Mouse (Mus musculus): ENCODE measurements at regions not wholly inside any gene's neighbourhood (a gene's known extent, or its start where the extent isn't known, plus 50 kb on each side); places are given as distances from the start of the nearest gene placed in this dataset.

GRCm38 (mm10) chr1:63851476-63852094 is 82.5 kb upstream of the 4933402D24Rik start:
- no peak for TF ChIP-seq CTCF (IDR thresholded peaks at IDR 0.05; ENCODE audit: low read depth)
- Histone ChIP-seq H3K4me1 (ENCODE audit: insufficient read depth, low read length) (no peaks in the 10 kb centered on the region), H3K27me3 (ENCODE audit: insufficient read depth, low read length) (no peaks in the 10 kb centered on the region), H3K27ac (no peak overlapping the region), H3K9me3 (ENCODE audit: low read length) (no peaks in the 10 kb centered on the region), H3K9ac (replicated peaks; ENCODE audit: low read length) (no peak overlapping the region), H3K4me3 (ENCODE audit: low read length) (no peak overlapping the region), H3K4me2 (ENCODE audit: low read depth, low read length) (no peak overlapping the region), H3K36me3 (ENCODE audit: insufficient read depth, low read length) (no peaks in the 10 kb centered on the region)
- ATAC-seq (0 out of 2 replicates have a peak, but pooled peaks have one; percentile 35), DNase-seq (ENCODE audit: low spot score) (peak; percentile 67)
- 37% methylated on average over 4 of the region's 4 CpGs for WGBS

GRCm38 (mm10) chr1:63850262-63850661 is 81.2 kb upstream of the 4933402D24Rik start:
- no peak overlapping the region for H3K27ac ChIP-seq
- no peak for DNase-seq (ENCODE audit: low spot score)
- TF ChIP-seq CTCF (IDR thresholded peaks at IDR 0.05; ENCODE audit: low read depth): no peak

GRCm38 (mm10) chr1:63828174-63828844 is 59.2 kb upstream of the 4933402D24Rik start:
- no peak for TF ChIP-seq CTCF (IDR thresholded peaks at IDR 0.05; ENCODE audit: low read depth)
- DNase-seq (ENCODE audit: low spot score) (peak; percentile 33), ATAC-seq (peak; percentile 69)
- WGBS: 13% methylated on average over 5 of the region's 5 CpGs
- H3K27me3 ChIP-seq (ENCODE audit: insufficient read depth, low read length): no peaks in the 10 kb centered on the region
- H3K4me3 ChIP-seq (ENCODE audit: low read length): no peak overlapping the region
- no peaks in the 10 kb centered on the region for H3K9me3 ChIP-seq (ENCODE audit: low read length)
- H3K27ac ChIP-seq: no peak overlapping the region
- no peaks in the 10 kb centered on the region for H3K36me3 ChIP-seq (ENCODE audit: insufficient read depth, low read length)
- no peaks in the 10 kb centered on the region for H3K4me1 ChIP-seq (ENCODE audit: insufficient read depth, low read length)
- H3K4me2 ChIP-seq (ENCODE audit: low read depth, low read length): no peak overlapping the region
- no peak overlapping the region for H3K9ac ChIP-seq (replicated peaks; ENCODE audit: low read length)

More at GRCm38 (mm10) chr1:63850262-63850661, 81.2 kb upstream of the 4933402D24Rik start:
- Histone ChIP-seq H3K4me3 (ENCODE audit: low read length) (no peak overlapping the region), H3K36me3 (ENCODE audit: insufficient read depth, low read length) (no peaks in the 10 kb centered on the region), H3K4me1 (ENCODE audit: insufficient read depth, low read length) (no peaks in the 10 kb centered on the region), H3K9ac (replicated peaks; ENCODE audit: low read length) (no peak overlapping the region), H3K27me3 (ENCODE audit: insufficient read depth, low read length) (no peaks in the 10 kb centered on the region), H3K9me3 (ENCODE audit: low read length) (no peaks in the 10 kb centered on the region), H3K4me2 (ENCODE audit: low read depth, low read length) (no peak overlapping the region)
- no peak for ATAC-seq
- 85% methylated on average over 3 of the region's 3 CpGs for WGBS

- H3K27me3 ChIP-seq (ENCODE audit: insufficient read depth, low read length): no peaks in the 10 kb centered on the region
- peak overlapping the region; percentile 62 for H3K27ac ChIP-seq
- no peaks in the 10 kb centered on the region for H3K9me3 ChIP-seq (ENCODE audit: low read length)
- peaks cover 7% of the 10 kb centered on the region for H3K4me1 ChIP-seq (ENCODE audit: insufficient read depth, low read length)
- TF ChIP-seq CTCF (IDR thresholded peaks at IDR 0.05; ENCODE audit: low read depth): no peak
- no peak overlapping the region for H3K9ac ChIP-seq (replicated peaks; ENCODE audit: low read length)
- ATAC-seq (no peak), DNase-seq (ENCODE audit: low spot score) (peak; percentile 10)
- 33% methylated on average over 4 of the region's 4 CpGs for WGBS
- no peaks in the 10 kb centered on the region for H3K36me3 ChIP-seq (ENCODE audit: insufficient read depth, low read length)
- H3K4me3 ChIP-seq (ENCODE audit: low read length): no peak overlapping the region
- no peak overlapping the region for H3K4me2 ChIP-seq (ENCODE audit: low read depth, low read length)
These were observed 51.7 kb upstream of the 4933402D24Rik start for GRCm38 (mm10) chr1:63820614-63821270.

GRCm38 (mm10) chr1:63819536-63820254 is 50.6 kb upstream of the 4933402D24Rik start:
- ATAC-seq (no peak), DNase-seq (ENCODE audit: low spot score) (peak; percentile 53)
- Histone ChIP-seq H3K27me3 (ENCODE audit: insufficient read depth, low read length) (no peaks in the 10 kb centered on the region), H3K4me1 (ENCODE audit: insufficient read depth, low read length) (peaks cover 7% of the 10 kb centered on the region), H3K9ac (replicated peaks; ENCODE audit: low read length) (no peak overlapping the region), H3K4me3 (ENCODE audit: low read length) (no peak overlapping the region), H3K27ac (peak overlapping the region; percentile 62; the same call in 1 of the 2 replicates), H3K36me3 (ENCODE audit: insufficient read depth, low read length) (no peaks in the 10 kb centered on the region), H3K4me2 (ENCODE audit: low read depth, low read length) (no peak overlapping the region), H3K9me3 (ENCODE audit: low read length) (no peaks in the 10 kb centered on the region)
- WGBS: 27% methylated on average over 11 of the region's 11 CpGs
- no peak for TF ChIP-seq CTCF (IDR thresholded peaks at IDR 0.05; ENCODE audit: low read depth)
